In genomic region chr1:72866417-72866816, GRCm38 (mm10) we compare ENCODE assay signal across 12 mouse cellular contexts. TPM values are rescaled to one million over a fixed set of nuclear protein-coding genes. Genes with fewer than 3 reads are reported as not detected.
DNase-seq lines count a peak whose midpoint lies in the region; ATAC-seq and TF ChIP-seq lines count a peak whose summit lies in the region.
"Had no signal": no experiment of that assay in that cellular context is flagged by ENCODE, and none has a peak within 500 bp of the region (broad histone marks: within the 10 kb centered on the region; RNA-seq: fewer than 3 reads in every experiment).

No protein-coding gene starts in this region.

- peaks cover 20% of the 10 kb centered on the region for H3K79me2 ChIP-seq in myocyte (ENCODE audit: control insufficient read depth, insufficient read depth)

- H3K9ac ChIP-seq in hindbrain, embryonic 12.5 days = no peak overlapping the region
- H3K9ac ChIP-seq in hindbrain, embryonic 11.5 days (ENCODE audit: low read depth, low read length) = no peak overlapping the region
- no peak overlapping the region for H3K9ac ChIP-seq in embryonic facial prominence, embryonic 13.5 days
- no peak overlapping the region for H3K9ac ChIP-seq in forebrain, embryonic 13.5 days
- H3K9ac ChIP-seq: kidney, embryonic 15.5 days had no signal

- no peak for DNase-seq in hindbrain, embryonic 11.5 days (ENCODE audit: low spot score)
- DNase-seq in left cerebral cortex, adult 18-20 months (ENCODE audit: low spot score in 2 of 2) = no peak
- DNase-seq in layer of hippocampus, adult 8-10 months (ENCODE audit: low spot score in 2 of 2) = no peak

- peaks cover 6% of the 10 kb centered on the region; the same call in 1 of the 2 replicates for H3K36me3 ChIP-seq in hindbrain, embryonic 12.5 days
- H3K36me3 ChIP-seq in hindbrain, embryonic 11.5 days (ENCODE audit: control insufficient read depth, insufficient read depth, low read length) = no peaks in the 10 kb centered on the region
- peaks cover 53% of the 10 kb centered on the region for H3K36me3 ChIP-seq in embryonic facial prominence, embryonic 13.5 days
- peaks cover 26% of the 10 kb centered on the region; the same call in 1 of the 2 replicates for H3K36me3 ChIP-seq in forebrain, embryonic 13.5 days (ENCODE audit: poor library complexity, severe bottlenecking)
- peaks cover 48% of the 10 kb centered on the region for H3K36me3 ChIP-seq in myocyte (ENCODE audit: control insufficient read depth, insufficient read depth)

- no peak; the same call in 1 of the 2 replicates for ATAC-seq in hindbrain, embryonic 12.5 days (ENCODE audit: low FRiP score)
- ATAC-seq in hindbrain, embryonic 11.5 days (ENCODE audit: low FRiP score) = no peak
- no peak for ATAC-seq in embryonic facial prominence, embryonic 13.5 days (ENCODE audit: insufficient number of reproducible peaks, insufficient read depth, low FRiP score, low TSS enrichment, low read depth)
- ATAC-seq in forebrain, embryonic 13.5 days = no peak

- peak; percentile 66 for TF ChIP-seq POLR2A in myocyte (IDR thresholded peaks at IDR 0.05; ENCODE audit: insufficient read length, low read depth)

- H3K27me3 ChIP-seq in hindbrain, embryonic 12.5 days = no peaks in the 10 kb centered on the region
- H3K27me3 ChIP-seq in hindbrain, embryonic 11.5 days (ENCODE audit: control insufficient read depth, insufficient read depth, low read length) = no peaks in the 10 kb centered on the region
- H3K27me3 ChIP-seq in embryonic facial prominence, embryonic 13.5 days = peaks cover 4% of the 10 kb centered on the region; the same call in 1 of the 2 replicates
- no peaks in the 10 kb centered on the region for H3K27me3 ChIP-seq in forebrain, embryonic 13.5 days
- H3K27me3 ChIP-seq in myocyte (ENCODE audit: control insufficient read depth, insufficient read depth, insufficient read length) = no peaks in the 10 kb centered on the region
- H3K27me3 ChIP-seq: kidney, embryonic 15.5 days had no signal

- 0 out of 2 replicates have a peak overlapping the region, but pooled peaks have one; percentile 41 for H3K27ac ChIP-seq in hindbrain, embryonic 12.5 days
- no peak overlapping the region for H3K27ac ChIP-seq in hindbrain, embryonic 11.5 days (ENCODE audit: low read depth, low read length)
- peak overlapping the region; percentile 17; the same call in 1 of the 2 replicates for H3K27ac ChIP-seq in embryonic facial prominence, embryonic 13.5 days
- H3K27ac ChIP-seq in forebrain, embryonic 13.5 days = 0 out of 2 replicates have a peak overlapping the region, but pooled peaks have one; percentile 21
- H3K27ac ChIP-seq: kidney, embryonic 15.5 days; limb, embryonic 10.5 days; macrophage had no signal

- H3ac ChIP-seq in myocyte (ENCODE audit: control insufficient read depth, insufficient read length) = no peak overlapping the region

- WGBS in hindbrain, embryonic 12.5 days = 64% methylated on average over 5 of the region's 5 CpGs
- 71% methylated on average over 5 of the region's 5 CpGs for whole genome bisulfite sequencing in hindbrain, embryonic 11.5 days
- WGBS in embryonic facial prominence, embryonic 13.5 days = 64% methylated on average over 5 of the region's 5 CpGs
- 58% methylated on average over 5 of the region's 5 CpGs for WGBS in forebrain, embryonic 13.5 days

- H3K9me3 ChIP-seq in hindbrain, embryonic 12.5 days (replicated peaks) = no peaks in the 10 kb centered on the region
- H3K9me3 ChIP-seq in hindbrain, embryonic 11.5 days (ENCODE audit: control insufficient read depth, low read length) = no peaks in the 10 kb centered on the region
- no peaks in the 10 kb centered on the region for H3K9me3 ChIP-seq in embryonic facial prominence, embryonic 13.5 days
- no peaks in the 10 kb centered on the region for H3K9me3 ChIP-seq in forebrain, embryonic 13.5 days (replicated peaks)
- H3K9me3 ChIP-seq: kidney, embryonic 15.5 days; limb, embryonic 10.5 days had no signal

- H3K4me3 ChIP-seq in hindbrain, embryonic 12.5 days = no peak overlapping the region
- H3K4me3 ChIP-seq in hindbrain, embryonic 11.5 days (ENCODE audit: low read depth, low read length) = no peak overlapping the region
- H3K4me3 ChIP-seq in embryonic facial prominence, embryonic 13.5 days = no peak overlapping the region
- H3K4me3 ChIP-seq in forebrain, embryonic 13.5 days = no peak overlapping the region
- no peak overlapping the region for H3K4me3 ChIP-seq in myocyte
- H3K4me3 ChIP-seq: kidney, embryonic 15.5 days; limb, embryonic 10.5 days had no signal

- peaks cover 43% of the 10 kb centered on the region for H3K4me1 ChIP-seq in hindbrain, embryonic 12.5 days
- peaks cover 8% of the 10 kb centered on the region for H3K4me1 ChIP-seq in hindbrain, embryonic 11.5 days (replicated peaks; ENCODE audit: control insufficient read depth, insufficient read depth, low read length)
- peaks cover 59% of the 10 kb centered on the region for H3K4me1 ChIP-seq in embryonic facial prominence, embryonic 13.5 days
- peaks cover 40% of the 10 kb centered on the region for H3K4me1 ChIP-seq in forebrain, embryonic 13.5 days

- no peak overlapping the region for H3K4me2 ChIP-seq in hindbrain, embryonic 12.5 days (replicated peaks)
- H3K4me2 ChIP-seq in hindbrain, embryonic 11.5 days (replicated peaks; ENCODE audit: low read depth, low read length) = no peak overlapping the region
- H3K4me2 ChIP-seq in embryonic facial prominence, embryonic 13.5 days = no peak overlapping the region
- no peak overlapping the region for H3K4me2 ChIP-seq in forebrain, embryonic 13.5 days
- H3K4me2 ChIP-seq in myocyte (ENCODE audit: low read depth) = peak overlapping the region; percentile 12
- H3K4me2 ChIP-seq: kidney, embryonic 15.5 days; liver, embryonic 11.5 days had no signal

TF ChIP-seq in myocyte, 11 proteins besides CTCF, POLR2A, EP300 and RAD21:
- TF ChIP-seq MYOG (IDR thresholded peaks at IDR 0.05; ENCODE audit: control insufficient read depth in 1 of 3, insufficient read depth in 1 of 3, insufficient read length in 2 of 3, low read depth in 2 of 3) (no peak), POLR2AphosphoS2 (IDR thresholded peaks at IDR 0.05; ENCODE audit: insufficient read length, low read depth) (peak; percentile 97)

RNA-seq across cellular contexts. Expression of gene Igfbp5, which starts 8.3 kb away (rescaled TPM):
- polyA plus RNA-seq in hindbrain, embryonic 12.5 days (2016; fragmentation: Nextera tagmentation; extraction: Ambion mirVana) = 69.6 and 99.7 TPM in 2 replicates
- polyA plus RNA-seq in hindbrain, embryonic 11.5 days (2014; fragmentation: Nextera tagmentation; extraction: Ambion mirVana) = 28.1 and 34.8 TPM in 2 replicates
- polyA plus RNA-seq in embryonic facial prominence, embryonic 13.5 days (2015; fragmentation: Nextera tagmentation; extraction: Ambion mirVana) = 141 and 165 TPM in 2 replicates
- polyA plus RNA-seq in forebrain, embryonic 13.5 days (2015; fragmentation: Nextera tagmentation; extraction: Ambion mirVana) = 20.9 and 30.9 TPM in 2 replicates
- polyA plus RNA-seq in myocyte (2012; fragmentation: generic; extraction: Trizol) = 691 TPM
- 10 to 100 TPM; 42.5 to 62.4 TPM for total RNA-seq in left cerebral cortex, adult 18-20 months (2021)
- 100 to 1,000 TPM in 2 of 4 experiments, 10 to 100 TPM in 2; 81.6 to 154 (median 113) TPM for total RNA-seq in layer of hippocampus, adult 8-10 months (2022)

RNA-seq across cellular contexts. Expression of gene Igfbp2, which starts 42.1 kb away (rescaled TPM):
- polyA plus RNA-seq in hindbrain, embryonic 12.5 days (2016; fragmentation: Nextera tagmentation; extraction: Ambion mirVana) = 548 and 549 TPM in 2 replicates
- polyA plus RNA-seq in hindbrain, embryonic 11.5 days (2014; fragmentation: Nextera tagmentation; extraction: Ambion mirVana) = 521 and 561 TPM in 2 replicates
- 469 and 555 TPM in 2 replicates for polyA plus RNA-seq in embryonic facial prominence, embryonic 13.5 days (2015; fragmentation: Nextera tagmentation; extraction: Ambion mirVana)
- polyA plus RNA-seq in forebrain, embryonic 13.5 days (2015; fragmentation: Nextera tagmentation; extraction: Ambion mirVana) = 319 and 349 TPM in 2 replicates
- 83.7 TPM for polyA plus RNA-seq in myocyte (2012; fragmentation: generic; extraction: Trizol)
- total RNA-seq in left cerebral cortex, adult 18-20 months (2021) = 10 to 100 TPM; 63.4 to 79.3 TPM
- 10 to 100 TPM; 36.7 to 56.7 (median 47.3) TPM for total RNA-seq in layer of hippocampus, adult 8-10 months (2022)
- total RNA-seq: monocyte, adult 5-6 weeks had no signal
- polyA plus RNA-seq: macrophage had no signal
